Mouse (Mus musculus): ENCODE results near the gene Ppp6r3.
A peak's percentile ranks its signal among the peaks of the same experiment; 100 is the strongest.
"Not testable (repeated sequence)": the region's sequence is repeated elsewhere in the genome, so short reads cannot be mapped to it uniquely, and the experiment has no call there.

Ppp6r3 gene

DNA sequence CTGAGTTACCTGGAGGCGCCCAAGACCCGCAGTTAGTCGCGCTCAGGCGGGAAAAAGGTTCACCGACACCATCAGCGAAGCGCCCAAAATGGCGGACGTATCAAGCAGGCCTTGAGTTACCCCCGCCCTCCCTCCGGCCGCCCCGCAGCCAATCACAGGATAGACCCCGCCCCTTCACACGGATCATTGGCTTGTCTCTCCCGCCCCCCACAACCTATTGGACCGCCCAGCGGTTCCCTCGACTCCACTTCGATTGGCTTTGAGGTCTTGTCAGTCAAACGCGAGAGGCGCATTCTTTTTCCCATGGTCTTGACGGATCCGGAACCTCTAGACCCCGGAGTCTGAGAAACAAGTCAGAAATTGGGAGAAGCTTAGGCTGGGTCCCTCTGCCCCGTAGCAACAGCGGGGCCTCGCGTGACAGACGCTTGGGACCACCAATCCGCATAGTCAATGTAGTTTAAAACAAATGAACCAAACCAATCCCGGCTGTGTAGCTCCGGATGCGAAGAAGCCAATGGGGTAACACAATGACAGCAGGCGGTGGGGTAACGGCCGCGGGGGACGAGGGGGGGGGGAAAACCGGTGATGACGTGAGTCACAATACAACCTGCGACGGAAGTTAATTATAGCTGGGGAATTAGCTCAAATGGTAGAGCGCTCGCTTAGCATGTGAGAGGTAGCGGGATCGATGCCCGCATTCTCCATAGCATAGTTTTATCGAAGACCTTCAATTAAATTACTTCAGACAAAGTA is at the start of gene Ppp6r3:
Gene Ppp6r3 (minus strand): TSS at position 118 of the 753 bp plus-strand sequence.
- DNase-seq (ENCODE audit: low spot score) = peak; percentile 99

DNA sequence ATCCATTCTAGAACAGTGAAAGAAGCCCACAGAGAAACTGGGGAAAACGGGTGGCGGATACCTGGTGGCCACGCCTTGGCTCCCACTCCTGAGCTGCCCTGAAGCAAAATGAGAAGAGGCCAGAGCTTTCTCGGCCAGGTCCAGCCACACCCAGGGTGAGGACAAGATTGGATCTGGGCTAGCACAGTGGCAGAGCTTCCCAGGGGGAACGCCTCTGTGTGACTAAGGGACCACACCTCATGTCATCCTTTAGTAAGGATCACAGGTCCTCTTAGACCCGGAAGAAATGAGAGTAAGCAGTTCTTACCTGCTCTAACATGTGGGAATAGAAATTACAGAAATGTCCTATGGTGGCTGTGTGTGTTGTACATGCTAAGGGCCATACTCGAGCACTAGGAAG is 49.6 kb upstream of the Ppp6r3 start:
- DNase-seq (ENCODE audit: low spot score) = peak; percentile 19

DNA sequence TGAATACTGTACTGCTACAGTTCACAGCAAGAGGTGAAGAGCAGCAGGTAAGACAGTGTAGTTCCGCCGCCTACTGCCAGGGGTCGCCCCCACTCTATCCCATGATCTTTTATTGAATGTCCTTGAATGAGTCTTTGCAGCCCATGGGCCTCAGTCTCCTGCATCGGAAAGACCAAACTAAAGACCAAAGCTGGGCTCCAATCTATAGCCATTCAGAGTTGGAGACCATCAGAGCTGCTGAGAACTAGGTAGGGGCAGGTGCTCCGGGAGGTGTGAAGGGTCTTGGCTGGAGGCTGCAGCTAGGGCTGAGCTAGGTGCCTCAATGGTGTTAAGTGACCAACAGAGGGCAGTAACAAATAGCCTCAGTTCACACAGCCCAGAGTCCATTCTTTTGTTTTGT is 48.3 kb upstream of the Ppp6r3 start:
- DNase-seq (ENCODE audit: low spot score) = peak; percentile 64

DNA sequence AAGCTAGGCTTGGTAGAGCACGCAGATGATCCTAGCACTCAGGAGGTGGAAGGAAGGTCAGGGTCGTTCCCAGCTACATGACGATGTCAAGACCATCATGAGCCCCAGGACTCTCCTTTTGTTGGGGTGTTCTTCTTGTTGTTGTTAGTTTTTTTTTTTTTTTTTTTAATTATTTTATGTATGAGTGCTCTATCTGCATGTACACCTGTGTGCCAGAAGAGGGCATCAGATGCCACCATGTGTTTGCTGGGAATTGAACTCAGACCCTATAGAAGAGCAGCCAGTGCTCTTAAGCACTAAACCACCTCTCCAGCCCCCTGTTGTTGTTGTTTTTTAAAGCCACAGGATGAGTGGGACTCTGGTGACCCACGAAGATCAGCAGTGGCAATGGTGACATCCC is 47.7 kb upstream of the Ppp6r3 start:
- DNase-seq (ENCODE audit: low spot score) = no peak

DNA sequence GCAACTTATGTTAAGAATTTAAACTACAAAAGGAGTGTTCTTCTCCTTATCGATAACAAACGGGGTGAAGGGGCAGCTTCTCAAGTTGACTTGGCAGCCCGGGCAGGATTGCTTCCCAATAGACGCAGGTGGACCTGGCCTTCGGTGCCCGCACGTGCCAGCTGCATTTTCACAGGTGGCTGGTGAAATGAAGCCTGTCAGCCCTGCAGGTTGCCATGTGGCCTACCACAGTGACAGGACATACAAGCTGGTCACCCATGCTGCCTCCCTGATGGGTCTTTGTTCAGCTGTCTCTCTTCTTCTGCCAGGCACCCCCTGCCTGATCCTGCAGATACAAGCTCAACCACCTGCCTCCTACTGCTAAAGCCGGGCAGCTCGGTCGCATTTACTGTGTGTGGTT is 45.3 kb upstream of the Ppp6r3 start:
- DNase-seq (ENCODE audit: low spot score) = no peak

DNA sequence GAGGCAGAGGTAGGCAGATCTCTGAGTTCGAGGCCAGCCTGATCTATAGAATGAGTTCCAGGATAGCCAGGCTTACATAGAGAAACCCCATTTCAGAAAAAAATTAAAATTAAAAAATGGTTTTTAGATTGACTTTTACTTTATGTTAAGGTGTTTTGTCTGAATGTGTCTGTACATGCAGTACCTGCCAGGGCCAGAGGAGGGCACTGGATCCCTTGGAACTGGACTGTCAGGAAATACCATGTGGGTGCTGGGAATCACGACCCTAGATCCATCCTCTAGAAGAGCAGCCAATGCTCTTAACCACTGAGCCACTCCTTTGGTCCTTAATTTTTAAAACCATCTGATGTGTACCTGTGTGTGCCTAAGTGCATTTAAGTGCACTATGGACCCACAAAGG is 43.8 kb upstream of the Ppp6r3 start:
- DNase-seq (ENCODE audit: low spot score) = no peak

DNA sequence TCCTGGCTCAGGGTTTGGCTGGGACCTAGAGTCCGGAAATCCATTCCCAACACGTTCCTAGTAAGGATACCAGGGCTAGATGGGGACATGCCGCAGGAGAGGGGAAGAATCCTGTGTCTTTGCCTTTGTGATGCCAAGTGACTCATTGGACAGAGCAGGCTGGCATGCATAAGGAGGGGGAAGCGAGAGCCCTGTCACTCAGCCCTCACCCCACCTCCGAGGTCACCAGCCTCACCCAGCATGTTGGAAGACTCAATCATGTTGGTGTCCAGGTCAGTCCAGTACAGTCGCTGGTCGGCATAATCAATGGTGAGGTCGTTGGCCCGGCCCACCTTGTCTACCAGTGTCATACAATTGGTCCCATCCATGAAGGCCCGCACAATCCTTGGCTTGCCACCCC is 38.4 kb upstream of the Ppp6r3 start:
- DNase-seq (ENCODE audit: low spot score) = no peak

DNA sequence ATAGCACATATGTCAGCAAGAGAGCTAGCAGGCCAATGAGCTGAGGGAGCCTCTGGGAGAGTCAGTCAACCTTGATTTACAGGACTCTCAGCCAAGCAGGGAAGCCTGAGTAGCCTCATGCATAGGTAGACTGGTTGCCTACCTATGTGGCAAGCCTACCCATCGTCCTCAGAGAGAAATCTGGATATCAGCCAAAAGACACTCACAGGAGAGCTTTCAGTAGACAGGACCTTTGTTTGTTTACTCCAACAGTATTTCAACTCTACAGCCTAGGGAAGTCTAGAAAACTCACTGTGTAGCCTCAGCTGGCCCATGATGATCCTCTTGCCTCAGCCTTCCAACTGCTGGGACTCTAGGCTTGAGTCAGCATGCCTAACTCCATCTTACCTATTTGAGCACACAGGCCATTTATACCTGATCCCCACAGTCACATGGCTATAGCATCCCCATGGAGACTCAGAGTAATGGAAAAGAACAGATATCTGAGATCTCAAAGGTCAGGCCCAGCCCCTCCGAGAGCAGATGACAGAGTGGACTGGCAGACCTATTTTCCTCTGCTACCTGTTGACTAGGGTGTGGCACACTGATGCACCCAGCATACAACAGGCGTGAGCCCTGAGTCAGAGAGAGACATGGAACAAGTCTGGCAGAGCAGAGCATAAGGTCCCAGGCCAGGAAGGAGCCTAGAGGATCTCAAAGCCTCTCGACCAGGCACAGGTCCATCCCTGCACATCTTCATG is 37.2 kb upstream of the Ppp6r3 start:
- DNase-seq (ENCODE audit: low spot score) = no peak

DNA sequence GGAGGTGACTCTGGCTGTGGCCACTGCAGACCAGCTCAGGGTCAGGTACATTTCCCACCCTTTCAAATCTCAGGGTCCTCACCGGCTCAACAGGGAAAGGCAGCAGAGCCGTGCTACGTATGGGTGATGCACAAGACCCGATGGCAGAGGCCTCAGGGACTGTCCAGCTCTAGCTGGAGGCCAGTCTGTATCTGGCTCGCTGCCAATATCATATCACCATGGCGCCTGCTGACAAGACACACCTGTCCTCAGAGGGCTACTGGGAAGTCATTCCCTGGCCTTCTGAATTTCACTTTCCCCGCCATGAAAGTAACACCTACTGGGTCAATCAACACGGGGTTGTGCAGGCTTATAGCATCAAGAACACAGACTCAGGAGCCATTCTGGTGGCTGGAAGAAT is 36.2 kb upstream of the Ppp6r3 start:
- DNase-seq (ENCODE audit: low spot score) = no peak

DNA sequence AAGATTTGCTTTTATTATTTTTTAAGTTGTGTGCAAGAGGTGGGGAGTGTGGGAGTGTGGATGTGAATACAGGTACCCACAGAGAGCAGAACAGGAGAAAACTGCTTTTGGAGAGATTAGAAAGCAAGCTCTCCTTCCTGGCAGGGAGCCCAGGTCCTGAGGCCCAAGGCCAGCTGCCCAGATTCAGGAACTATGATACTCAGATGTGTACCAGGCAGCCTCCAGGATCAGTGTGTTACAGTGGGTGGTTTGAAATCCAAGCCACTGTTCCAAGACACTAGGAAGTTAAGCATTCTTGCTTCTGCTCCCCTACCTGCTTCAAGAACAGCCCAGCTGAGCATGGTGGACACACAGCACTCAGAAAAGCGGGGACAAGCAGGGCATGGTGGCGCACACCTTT is 35.3 kb upstream of the Ppp6r3 start:
- peak; percentile 30 for DNase-seq (ENCODE audit: low spot score)

DNA sequence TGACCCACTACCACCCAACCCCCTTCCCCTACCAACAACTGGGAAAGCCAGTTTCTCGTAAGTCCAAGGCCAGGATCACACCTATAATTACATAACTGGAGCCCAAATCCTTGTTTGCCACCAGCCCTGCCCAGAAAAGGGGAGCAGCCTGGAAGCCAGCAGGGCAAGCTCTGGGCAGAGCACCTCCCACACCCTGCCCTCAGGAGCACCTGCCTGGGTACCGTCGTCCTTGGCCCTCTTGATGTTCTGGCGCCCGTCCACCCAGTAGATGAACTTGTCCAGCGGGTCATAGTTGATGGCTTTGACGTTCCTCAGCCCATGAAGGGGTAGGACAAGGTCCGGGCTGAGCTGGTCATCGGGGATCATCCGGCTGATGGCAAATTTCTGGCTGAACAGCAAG is 34.3 kb upstream of the Ppp6r3 start:
- DNase-seq (ENCODE audit: low spot score) = peak; percentile 32

DNA sequence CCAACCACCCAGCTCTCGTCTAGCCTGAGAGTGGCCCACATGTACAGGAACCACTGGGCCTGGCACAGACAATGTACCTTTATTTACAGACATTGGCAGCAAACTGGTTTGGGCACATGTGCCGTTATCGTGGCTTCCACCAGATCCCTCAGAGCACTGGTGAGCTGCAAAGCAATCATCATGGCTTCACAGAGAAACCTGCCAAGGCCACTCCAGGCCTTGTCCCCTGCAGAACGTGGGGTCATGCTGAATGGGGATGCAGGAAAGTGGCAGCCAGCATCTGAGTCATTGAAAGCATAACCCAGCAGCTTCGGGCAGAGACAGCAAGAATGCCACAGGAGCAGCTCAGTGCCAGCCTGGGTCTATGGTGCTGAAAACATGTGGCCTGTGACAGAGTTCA is 18.8 kb upstream of the Ppp6r3 start:
- DNase-seq (ENCODE audit: low spot score) = no peak

DNA sequence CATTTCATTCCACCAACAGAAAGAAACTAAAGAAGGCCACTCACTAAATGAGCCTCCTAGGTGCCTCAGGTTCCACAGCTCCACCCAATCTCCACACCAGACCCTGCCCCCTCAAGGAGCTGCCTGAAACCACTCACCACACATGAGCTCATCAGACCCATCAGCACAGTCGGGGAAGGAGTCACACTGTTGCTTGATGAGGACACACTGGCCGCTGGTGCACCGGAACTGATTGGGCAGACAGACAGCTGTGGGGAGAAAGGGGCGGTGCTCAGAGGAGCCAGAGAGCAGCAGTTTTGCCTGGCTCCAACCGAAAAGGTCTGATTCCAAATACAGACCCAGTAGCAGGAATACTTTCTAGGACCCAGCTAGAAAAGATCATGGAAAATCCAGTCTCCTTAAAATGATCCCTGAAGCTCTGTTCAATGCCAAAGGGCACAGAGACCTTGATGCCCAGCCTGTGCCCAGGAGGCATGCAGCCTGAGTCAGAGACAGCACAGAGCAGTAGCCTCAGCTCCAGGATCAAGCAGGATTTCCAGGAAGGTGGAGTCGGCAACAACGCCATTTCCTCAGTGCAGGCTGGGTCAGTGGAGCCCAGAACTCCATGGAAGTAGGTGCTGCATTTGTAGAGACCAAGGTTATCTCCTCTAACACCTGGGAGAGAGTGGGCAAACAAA is 18.0 kb upstream of the Ppp6r3 start:
- DNase-seq (ENCODE audit: low spot score) = no peak

DNA sequence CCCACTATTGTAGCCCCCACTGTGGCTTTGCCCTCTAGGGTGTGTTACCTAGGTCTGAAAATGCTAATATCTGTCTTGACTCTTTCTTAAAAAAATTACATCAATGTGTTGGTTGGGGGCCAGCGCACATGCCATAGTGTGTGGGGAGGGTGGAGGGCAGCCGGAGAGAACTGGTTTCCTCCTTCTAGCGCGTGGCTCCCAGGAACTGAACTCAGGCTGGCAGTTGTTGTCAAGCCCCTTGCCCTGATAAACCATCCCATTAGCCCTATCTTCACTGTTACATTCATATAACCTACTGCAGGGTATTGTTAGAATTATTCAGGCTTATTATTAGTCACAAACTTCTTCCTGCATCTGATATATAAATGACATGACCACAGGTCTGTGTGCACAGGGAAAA is 14.4 kb upstream of the Ppp6r3 start:
- DNase-seq (ENCODE audit: low spot score) = no peak

DNA sequence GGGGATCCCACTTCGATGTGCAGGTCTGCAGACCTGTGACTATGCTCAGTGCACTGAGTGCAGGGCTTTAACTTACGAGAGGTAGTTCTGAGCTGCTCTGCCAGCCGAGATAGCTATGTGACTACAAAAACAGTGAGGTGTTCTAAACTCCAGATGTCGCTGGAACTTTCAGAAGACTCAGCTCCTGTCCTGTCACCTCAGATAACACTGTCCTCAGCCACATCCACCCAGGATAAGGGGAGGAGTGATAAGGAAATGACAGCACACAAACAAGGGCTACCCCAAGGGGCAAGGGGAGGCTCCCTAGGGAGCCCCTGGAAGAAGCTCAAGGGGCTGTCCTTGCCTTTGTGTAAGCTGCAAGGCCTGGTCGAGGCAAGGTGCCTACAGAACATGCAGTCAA is 14.0 kb upstream of the Ppp6r3 start:
- no peak for DNase-seq (ENCODE audit: low spot score)

DNA sequence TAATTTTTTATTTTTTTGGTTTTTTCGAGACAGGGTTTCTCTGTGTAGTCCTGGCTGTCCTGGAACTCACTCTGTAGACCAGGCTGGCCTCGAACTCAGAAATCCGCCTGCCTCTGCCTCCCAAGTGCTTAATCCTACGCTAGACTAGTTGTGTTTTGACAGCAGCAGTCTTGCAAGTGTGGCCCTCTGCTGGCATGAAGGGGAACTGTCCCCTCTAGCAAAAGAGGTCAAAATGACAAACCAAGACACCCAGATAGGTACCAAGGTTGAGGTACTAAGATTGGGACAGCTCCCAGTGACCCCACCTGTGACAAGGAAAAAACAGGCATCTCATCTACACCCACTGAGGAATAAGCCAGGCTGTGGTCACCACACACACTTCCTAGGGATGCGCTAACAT is 12.2 kb upstream of the Ppp6r3 start:
- DNase-seq (ENCODE audit: low spot score) = not testable (repeated sequence)

DNA sequence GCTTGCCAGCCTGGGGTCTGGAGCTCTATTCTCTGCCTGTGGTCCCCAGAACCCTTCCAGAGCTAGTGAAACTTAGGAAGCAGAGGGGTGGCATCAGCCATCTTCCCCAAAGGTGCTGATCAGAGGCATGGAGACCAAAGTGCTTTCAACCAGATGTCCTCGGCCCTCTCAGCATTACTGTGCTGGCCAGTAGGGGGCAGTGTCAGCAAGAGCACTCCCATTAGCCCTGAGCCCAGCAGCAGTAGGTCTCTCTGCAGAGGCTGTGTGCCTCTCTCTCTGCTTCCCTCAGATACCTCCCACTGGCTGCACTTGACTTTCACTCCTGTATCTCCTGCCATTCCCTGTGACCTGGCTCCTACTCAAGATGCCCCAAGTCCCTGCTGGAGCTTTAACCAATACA is 11.0 kb upstream of the Ppp6r3 start:
- DNase-seq (ENCODE audit: low spot score) = peak; percentile 54

DNA sequence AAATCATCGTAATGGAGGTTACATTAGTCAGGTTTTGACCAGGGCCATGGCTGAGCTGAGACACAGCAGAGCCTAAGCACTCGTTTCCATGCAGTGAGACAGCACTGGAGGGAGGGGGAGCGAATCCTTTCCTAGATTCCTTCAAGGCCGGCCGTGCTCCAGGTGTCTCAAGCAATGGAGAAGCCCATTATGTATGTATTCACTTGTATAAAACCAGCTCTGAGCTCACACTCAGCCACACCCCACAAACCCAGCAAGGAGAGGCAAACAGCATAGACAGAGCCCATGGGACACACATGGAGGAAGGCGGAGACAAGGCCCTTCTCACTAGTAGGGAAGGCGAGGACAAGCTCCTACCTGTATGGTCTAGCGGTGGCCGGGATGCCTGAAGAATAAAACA is 10.5 kb upstream of the Ppp6r3 start:
- no peak for DNase-seq (ENCODE audit: low spot score)

DNA sequence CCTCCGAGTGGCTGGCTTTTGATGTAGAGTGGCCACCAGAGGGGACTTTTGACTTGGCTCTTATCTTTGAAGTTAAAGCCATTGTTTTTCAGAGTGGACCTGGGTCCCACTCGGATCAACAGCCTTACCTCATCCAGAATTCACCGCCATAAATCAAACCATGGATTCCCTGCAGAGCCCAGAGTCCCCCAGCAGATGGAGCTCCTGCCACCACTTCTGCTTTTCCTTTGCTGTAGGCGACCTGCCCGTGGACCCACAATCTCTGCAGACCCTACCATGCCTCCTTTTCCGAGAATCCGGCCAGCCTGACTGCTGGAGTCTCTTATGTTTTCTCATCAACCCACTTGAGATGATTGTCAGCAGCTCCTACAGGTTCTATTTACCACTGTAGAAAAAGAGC is 5.8 kb upstream of the Ppp6r3 start:
- DNase-seq (ENCODE audit: low spot score) = peak; percentile 31

DNA sequence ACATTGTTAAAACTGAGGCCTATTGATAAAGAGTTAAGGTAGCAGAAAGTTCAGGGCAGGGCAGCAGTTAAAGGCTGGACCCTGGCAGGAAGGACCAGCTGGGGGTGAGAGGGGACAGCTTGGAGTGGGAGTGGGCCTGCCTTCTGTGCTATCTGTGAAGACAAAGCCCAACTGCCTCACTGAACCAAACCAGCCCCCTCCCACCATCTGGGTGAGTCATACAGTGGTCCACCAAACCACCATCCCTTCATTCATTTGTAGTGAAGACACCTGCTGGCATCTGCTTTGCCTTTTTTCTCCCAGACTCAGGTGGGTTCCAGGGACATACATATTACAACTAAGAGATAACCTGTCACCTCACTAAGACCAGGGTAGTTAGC is 2.4 kb upstream of the Ppp6r3 start:
- DNase-seq (ENCODE audit: low spot score) = no peak

DNA sequence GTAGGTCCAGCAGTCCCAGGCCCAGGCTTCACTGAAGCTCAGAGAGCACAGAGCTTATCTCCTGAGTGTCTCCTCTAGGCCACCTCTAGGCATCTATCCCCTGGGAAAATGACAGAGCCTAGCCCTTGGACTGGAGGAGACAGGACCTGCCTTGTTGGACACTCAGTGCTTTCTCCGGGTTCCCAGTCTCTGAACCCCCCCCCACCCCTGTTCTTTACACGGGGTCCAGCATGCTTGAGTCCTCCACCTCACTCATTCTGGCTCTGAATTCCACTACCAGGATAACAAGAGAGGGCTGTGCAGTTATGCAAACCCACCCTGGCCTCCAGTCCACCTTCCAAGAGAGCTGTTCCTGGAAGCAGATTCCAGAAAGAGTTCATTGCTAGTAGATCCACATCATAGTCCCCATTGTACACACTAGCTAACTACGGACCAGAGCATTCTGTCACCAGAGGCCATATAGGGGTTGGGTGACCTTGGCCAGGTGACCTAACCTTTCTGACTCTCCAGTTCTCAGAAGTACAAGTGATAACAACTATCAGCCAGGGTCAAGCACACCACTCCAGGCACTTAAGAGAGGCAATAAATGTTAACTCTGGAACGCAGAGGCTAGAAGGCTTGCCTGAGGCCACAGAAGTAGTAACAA is 1.8 kb upstream of the Ppp6r3 start:
- DNase-seq (ENCODE audit: low spot score) = no peak

DNA sequence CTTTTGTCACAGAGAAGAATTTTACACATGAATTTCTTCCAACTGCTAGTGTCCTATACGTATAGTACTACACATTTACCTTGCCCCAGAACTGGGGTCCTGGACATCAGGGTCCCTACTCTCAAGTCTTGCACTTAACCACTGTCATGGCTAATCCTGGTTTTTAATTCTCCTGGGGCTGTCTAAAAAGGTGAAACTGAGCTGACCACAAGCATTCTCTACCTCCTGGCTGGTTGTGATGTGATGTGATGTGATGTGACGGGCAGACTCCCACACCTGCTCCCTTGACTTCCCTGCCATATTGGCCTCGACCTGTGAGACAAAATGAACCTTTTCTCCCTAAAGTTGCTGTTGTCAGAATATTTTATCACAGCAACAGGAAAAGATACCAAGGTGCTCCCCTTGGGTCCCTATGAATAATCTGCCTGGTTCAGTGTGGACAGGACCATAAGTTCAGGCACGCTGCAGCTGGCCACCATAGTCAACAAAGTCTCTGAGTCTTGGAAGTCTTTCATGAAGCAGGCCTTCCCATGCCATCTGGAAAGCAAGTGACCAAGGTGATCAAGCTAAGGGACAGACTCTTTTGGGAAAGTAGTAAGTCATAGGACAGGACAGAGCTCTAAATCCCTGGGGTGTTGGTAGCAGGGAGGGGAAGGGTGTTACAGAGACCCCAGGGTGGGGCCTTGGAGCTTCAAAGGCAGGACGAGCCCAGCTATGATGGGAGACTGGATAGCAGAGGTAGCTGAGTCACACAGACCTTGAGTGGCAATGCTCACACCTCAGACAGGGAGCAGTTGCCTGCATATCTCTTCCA is 1.1 kb upstream of the Ppp6r3 start:
- DNase-seq (ENCODE audit: low spot score) = no peak

Measured in urinary bladder, postnatal 14 days (tissue).